Mouse (Mus musculus) lung, postnatal 0 days (tissue): ENCODE results near the gene Ppil4. TPM values are rescaled to one million over a fixed set of nuclear protein-coding genes. Genes with fewer than 3 reads are reported as not detected.

ENCODE experiments used
- ATAC-seq: fragments of 200-750 bp; cut with Nextera tagmentation; 2 replicates; pipeline ENCODE4 v1.8.0; 2017; ENCODE audit warnings: moderate library complexity
- DNase-seq: peaks from one replicate; pipeline ENCODE4 v3.0.0-alpha.2; 2016; ENCODE audit warnings: low spot score
- H3K27ac ChIP-seq: fragments of 300-500 bp; sonication (generic); 2 replicates; pipeline ENCODE4 v1.5.1; 2014; ENCODE audit warnings: antibody characterized with exemption, mild to moderate bottlenecking, low read length, mixed read lengths
- H3K27me3 ChIP-seq: fragments of 300-500 bp; sonication (generic); replicated peaks from 2 replicates; pipeline ENCODE4 v1.6.1; 2014; ENCODE audit warnings: low read length, mixed read lengths; ENCODE audit not compliant: insufficient read depth
- H3K36me3 ChIP-seq: fragments of 300-500 bp; sonication (generic); 2 replicates; pipeline ENCODE4 v1.6.1; 2014; ENCODE audit warnings: low read length, mixed read lengths; ENCODE audit not compliant: insufficient read depth
- H3K4me1 ChIP-seq: fragments of 300-500 bp; sonication (generic); 2 replicates; pipeline ENCODE4 v1.6.1; 2014; ENCODE audit warnings: antibody characterized with exemption, low read depth, low read length, mixed read lengths; ENCODE audit not compliant: insufficient read depth
- H3K4me2 ChIP-seq: fragments of 300-500 bp; sonication (generic); replicated peaks from 2 replicates; pipeline ENCODE4 v1.6.1; 2014; ENCODE audit warnings: low read depth, mild to moderate bottlenecking, low read length, moderate library complexity, mixed read lengths
- H3K4me3 ChIP-seq: fragments of 300-500 bp; sonication (generic); 2 replicates; pipeline ENCODE4 v1.5.1; 2014; ENCODE audit warnings: low read depth, low read length
- H3K9ac ChIP-seq: fragments of 300-500 bp; sonication (generic); replicated peaks from 2 replicates; pipeline ENCODE4 v1.6.1; 2014; ENCODE audit warnings: low read depth, mild to moderate bottlenecking
- H3K9me3 ChIP-seq: fragments of 300-500 bp; sonication (generic); 2 replicates; pipeline ENCODE4 v1.6.1; 2016; ENCODE audit warnings: low read length, mixed read lengths
- CTCF ChIP-seq: IDR thresholded peaks from 2 replicates; pipeline ENCODE4 v1.5.1; 2016; ENCODE audit warnings: antibody characterized with exemption, mild to moderate bottlenecking
- EP300 ChIP-seq: IDR thresholded peaks from 2 replicates; pipeline ENCODE4 v1.6.1; 2016; ENCODE audit warnings: antibody characterized with exemption, mild to moderate bottlenecking, control low read depth
- WGBS: fragments of 180-500 bp; shearing (Covaris S2); extraction: QIAGEN DNeasy Blood & Tissue Kit; methylation state at CpG from one replicate; pipeline ENCODE4 v1.1.7; 2014; 5-methylcytosine and 5-hydroxymethylcytosine counted together
- polyA plus RNA-seq: library from polyadenylated mRNA; unstranded; fragments of >200 nt; fragmentation: Nextera tagmentation; extraction: Ambion mirVana; gene quantifications from 2 replicates; pipeline ENCODE4 v1.2.1, GENCODE M21; 2015

Gene Ppil4
- polyA plus RNA-seq, 1 experiment from 2014 or later = 30.6 TPM

GRCm38 (mm10) chr10:7838874-7839421 lies 46.3 kb downstream of the Ppil4 start:
- Histone ChIP-seq H3K36me3 (no peaks in the 10 kb centered on the region), H3K27ac (no peak overlapping the region), H3K9ac (no peak overlapping the region), H3K4me2 (no peak overlapping the region), H3K4me1 (peaks cover 4% of the 10 kb centered on the region; the same call in 1 of the 2 replicates), H3K4me3 (no peak overlapping the region), H3K27me3 (0 out of 2 replicates have a peak, but pooled peaks cover 3% of the 10 kb centered on the region), H3K9me3 (no peaks in the 10 kb centered on the region)
- WGBS = 64% methylated on average over 5 of the region's 5 CpGs
- no peak for ATAC-seq
- no peak for DNase-seq
- TF ChIP-seq CTCF (no peak), EP300 (no peak)

DNA sequence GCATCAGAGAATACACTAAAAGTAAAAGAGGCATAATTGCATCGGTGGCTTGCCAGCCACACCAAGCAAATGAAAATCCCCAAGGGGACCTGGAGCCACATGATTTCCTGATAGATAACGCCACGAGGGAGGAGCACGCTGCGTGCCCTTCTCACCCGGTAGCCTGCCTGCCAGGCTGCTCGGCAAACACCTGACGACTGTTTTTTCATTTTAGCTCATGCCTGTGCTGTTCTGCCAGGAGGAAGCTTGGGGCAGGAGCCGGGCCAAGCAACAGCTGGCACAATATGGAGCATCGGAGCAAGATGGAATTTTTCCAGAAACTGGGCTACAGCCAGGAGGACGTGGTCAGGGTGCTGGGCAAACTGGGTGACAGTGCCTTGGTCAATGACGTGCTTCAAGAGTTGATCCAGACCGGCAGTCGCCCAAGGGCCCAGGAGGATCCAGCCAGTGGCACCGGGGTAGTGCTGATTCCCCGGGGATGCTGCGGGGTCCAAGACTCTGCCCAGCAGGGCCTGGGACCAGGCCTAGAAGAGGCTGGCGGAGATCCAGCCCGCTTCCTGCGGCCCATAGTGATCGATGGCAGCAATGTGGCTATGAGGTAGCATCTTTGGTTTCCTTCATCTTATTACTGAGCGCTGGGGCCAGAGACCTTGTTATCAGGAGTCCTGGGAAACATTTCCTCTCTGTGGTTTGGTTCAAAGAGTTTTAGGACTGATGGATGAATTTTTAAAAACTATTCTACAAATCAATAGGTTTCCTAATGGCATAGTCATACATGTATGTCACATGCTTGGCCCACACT lies 47.1 kb downstream of the Ppil4 start:
- no peak for ATAC-seq
- no peaks in the 10 kb centered on the region for H3K9me3 ChIP-seq
- TF ChIP-seq EP300 = no peak
- no peak for TF ChIP-seq CTCF
- WGBS = 60% methylated on average over 22 of the region's 22 CpGs
- no peak overlapping the region for H3K4me3 ChIP-seq
- DNase-seq = no peak
- H3K4me2 ChIP-seq = no peak overlapping the region
- H3K27ac ChIP-seq = no peak overlapping the region
- peaks cover 4% of the 10 kb centered on the region; the same call in 1 of the 2 replicates for H3K4me1 ChIP-seq
- no peak overlapping the region for H3K9ac ChIP-seq
- no peaks in the 10 kb centered on the region for H3K36me3 ChIP-seq
- H3K27me3 ChIP-seq = 0 out of 2 replicates have a peak, but pooled peaks cover 3% of the 10 kb centered on the region

DNA sequence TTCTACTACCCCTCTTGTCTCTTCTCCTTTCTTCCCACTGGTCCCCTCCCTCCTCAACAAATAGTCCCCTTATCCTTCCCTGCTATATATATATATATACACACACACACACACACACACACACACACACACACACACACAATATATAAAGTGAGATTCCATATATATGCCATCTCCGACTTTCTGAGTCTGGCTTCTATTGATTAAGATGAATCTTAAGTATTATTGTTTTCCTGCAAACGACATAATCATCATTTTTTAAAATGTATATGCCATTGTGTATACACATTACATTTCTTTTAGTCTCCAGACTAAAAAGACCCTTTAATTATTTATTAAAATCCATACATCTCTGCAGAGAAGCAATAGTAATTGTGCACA lies 47.7 kb downstream of the Ppil4 start:
- no peak overlapping the region for H3K9ac ChIP-seq
- H3K9me3 ChIP-seq = no peaks in the 10 kb centered on the region
- peaks cover 4% of the 10 kb centered on the region; the same call in 1 of the 2 replicates for H3K4me1 ChIP-seq
- 79% methylated on average over 2 of the region's 2 CpGs for WGBS
- no peak overlapping the region for H3K4me3 ChIP-seq
- TF ChIP-seq CTCF (no peak), EP300 (no peak)
- DNase-seq = no peak
- H3K36me3 ChIP-seq = no peaks in the 10 kb centered on the region
- 0 out of 2 replicates have a peak, but pooled peaks cover 3% of the 10 kb centered on the region for H3K27me3 ChIP-seq
- H3K27ac ChIP-seq = no peak overlapping the region
- no peak for ATAC-seq
- no peak overlapping the region for H3K4me2 ChIP-seq

DNA sequence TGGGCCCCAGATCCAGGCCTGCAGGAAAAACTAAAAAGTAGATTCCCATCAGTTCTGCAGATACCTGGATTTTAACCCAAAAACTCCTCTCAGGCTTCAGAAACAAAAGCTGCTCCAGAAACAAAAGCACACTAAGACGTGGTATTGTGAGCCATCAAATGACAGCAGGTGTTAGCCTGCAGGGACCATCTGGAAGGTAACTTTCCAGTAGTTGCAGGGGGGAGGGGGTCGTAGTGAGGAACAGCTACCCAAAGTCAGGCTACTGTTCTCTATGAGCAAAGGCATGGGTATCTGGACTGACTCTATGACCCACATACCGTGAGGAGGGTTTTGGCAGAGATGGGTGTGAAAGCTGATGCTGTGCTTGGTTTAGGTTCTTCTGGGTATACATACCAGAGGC lies 48.1 kb downstream of the Ppil4 start:
- DNase-seq = no peak

GRCm38 (mm10) chr10:7841571-7842080 lies 48.9 kb downstream of the Ppil4 start:
- Histone ChIP-seq H3K27ac (no peak overlapping the region; the same call in 1 of the 2 replicates), H3K9ac (no peak overlapping the region), H3K27me3 (0 out of 2 replicates have a peak, but pooled peaks cover 3% of the 10 kb centered on the region), H3K4me2 (peak overlapping the region; percentile 32), H3K9me3 (no peaks in the 10 kb centered on the region), H3K4me3 (no peak overlapping the region), H3K36me3 (no peaks in the 10 kb centered on the region), H3K4me1 (peaks cover 4% of the 10 kb centered on the region; the same call in 1 of the 2 replicates)
- peak; percentile 49; the same call in 1 of the 2 replicates for TF ChIP-seq EP300
- no peak; the same call in 1 of the 2 replicates for TF ChIP-seq CTCF
- ATAC-seq (peak; percentile 94), DNase-seq (peak; percentile 96)
- 6% methylated on average over 14 of the region's 14 CpGs for WGBS

More for the DNA sequence above, 48.1 kb downstream of the Ppil4 start:
- TF ChIP-seq EP300 (no peak), CTCF (no peak)
- Histone ChIP-seq H3K27ac (no peak overlapping the region), H3K9ac (no peak overlapping the region), H3K27me3 (0 out of 2 replicates have a peak, but pooled peaks cover 3% of the 10 kb centered on the region), H3K36me3 (no peaks in the 10 kb centered on the region), H3K9me3 (no peaks in the 10 kb centered on the region), H3K4me3 (no peak overlapping the region), H3K4me2 (no peak overlapping the region), H3K4me1 (peaks cover 4% of the 10 kb centered on the region; the same call in 1 of the 2 replicates)
- 66% methylated on average over 3 of the region's 3 CpGs for WGBS
- ATAC-seq = no peak

GRCm38 (mm10) chr10:7843181-7843580 lies 50.5 kb downstream of the Ppil4 start:
- no peak overlapping the region for H3K27ac ChIP-seq
- H3K4me1 ChIP-seq = peaks cover 4% of the 10 kb centered on the region; the same call in 1 of the 2 replicates
- H3K4me3 ChIP-seq = no peak overlapping the region
- no peak for DNase-seq
- H3K36me3 ChIP-seq = no peaks in the 10 kb centered on the region
- no peak for ATAC-seq
- H3K4me2 ChIP-seq = no peak overlapping the region
- 0 out of 2 replicates have a peak, but pooled peaks cover 3% of the 10 kb centered on the region for H3K27me3 ChIP-seq
- TF ChIP-seq CTCF (no peak), EP300 (no peak)
- no peaks in the 10 kb centered on the region for H3K9me3 ChIP-seq
- WGBS = 87% methylated on average over 4 of the region's 4 CpGs
- H3K9ac ChIP-seq = no peak overlapping the region
